Mouse (Mus musculus) adrenal gland, postnatal 36 days (tissue): ENCODE measurements around the gene Yeats2. TPM values are rescaled to one million over a fixed set of nuclear protein-coding genes. Genes with fewer than 3 reads are reported as not detected.

Experiments used
- DNase-seq, 2 experiments: peaks; one replicate each; pipeline ENCODE4 v3.0.0; 2021; ENCODE audit warnings: mixed read lengths in 1 of 2
- total RNA-seq, 2 experiments: library from RNA; stranded (reverse); gene quantifications; 2 replicates each; pipeline ENCODE4 v1.2.3; 2021

Gene Yeats2
- total RNA-seq, 2 experiments from 2014 or later = 30.5 to 34.6 TPM

DNA sequence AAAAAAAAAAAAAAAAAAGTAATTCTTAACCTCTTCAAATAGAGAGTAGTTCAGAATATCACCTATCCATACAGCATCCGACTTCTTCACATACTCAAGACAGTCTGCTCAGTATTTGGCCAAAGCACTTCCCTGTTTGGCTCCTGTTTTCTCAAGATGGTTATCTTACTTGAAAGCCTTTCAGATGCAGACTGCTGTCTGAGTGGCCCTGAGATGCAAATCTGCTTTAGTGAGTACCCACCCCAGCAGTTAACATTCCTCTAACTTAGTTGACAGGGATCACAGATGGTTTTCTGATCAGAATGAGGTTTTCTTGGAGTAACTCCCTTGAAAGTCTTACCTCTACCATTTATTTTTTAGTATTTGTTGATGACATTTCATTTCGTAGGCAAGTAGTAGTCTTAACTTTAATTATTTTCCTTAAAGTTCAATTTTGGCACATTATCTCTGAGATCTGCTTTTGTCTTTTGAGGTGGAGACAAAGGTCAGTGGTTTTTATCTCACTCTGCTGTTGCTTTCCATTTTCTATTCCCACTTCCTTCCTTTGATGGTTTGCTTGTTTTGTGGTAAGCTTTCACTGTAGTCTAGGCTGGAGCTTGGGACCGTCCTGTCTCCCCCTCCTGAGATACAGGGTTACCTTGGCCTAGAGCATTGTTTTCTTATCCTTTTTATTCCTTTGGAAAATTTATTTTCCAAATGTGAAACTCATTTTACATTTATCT lies 50.5 kb downstream of the Yeats2 start:
- no peak for DNase-seq

- DNase-seq = no peak
Observed at GRCm38 (mm10) chr16:20192043-20192442, 51.2 kb downstream of the Yeats2 start.

DNA sequence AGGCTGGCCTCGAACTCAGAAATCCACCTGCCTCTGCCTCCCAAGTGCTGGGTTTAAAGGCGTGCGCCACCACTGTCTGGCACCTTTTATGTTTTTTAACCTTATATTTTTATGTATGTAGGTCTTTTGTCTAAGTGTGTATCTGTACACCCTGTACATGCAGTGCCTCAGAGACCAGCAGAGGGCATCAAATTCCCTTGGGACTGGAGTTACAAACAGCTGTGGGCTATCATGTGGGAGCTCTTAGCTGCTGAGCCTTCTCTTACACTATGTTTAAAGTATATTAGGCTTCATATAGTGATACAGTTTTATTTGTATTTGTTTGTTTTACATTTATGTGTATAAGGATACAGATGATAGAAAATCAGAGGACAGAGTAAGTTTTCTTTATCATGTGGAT lies 54.7 kb downstream of the Yeats2 start:
- DNase-seq = peak in 1 of 2 experiments; percentile 45

DNA sequence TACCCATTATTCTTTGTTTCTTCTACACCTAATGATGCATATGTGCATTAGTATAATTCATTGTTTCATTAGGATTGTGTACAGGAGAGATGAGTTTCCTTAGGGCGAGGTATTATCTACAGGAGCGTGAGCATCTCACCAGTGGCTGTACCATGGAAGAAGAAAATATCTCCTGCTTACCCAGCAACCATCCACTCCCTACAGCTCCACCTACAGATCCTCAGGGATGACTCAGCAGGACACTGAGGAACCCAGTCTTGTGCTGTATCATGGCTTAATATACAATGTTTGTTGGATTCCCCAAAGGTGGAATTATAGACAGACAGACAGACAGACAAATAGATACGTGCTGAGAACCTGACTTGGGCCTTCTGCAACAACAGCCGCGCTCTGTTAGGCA lies 56.1 kb downstream of the Yeats2 start:
- DNase-seq = no peak

DNA sequence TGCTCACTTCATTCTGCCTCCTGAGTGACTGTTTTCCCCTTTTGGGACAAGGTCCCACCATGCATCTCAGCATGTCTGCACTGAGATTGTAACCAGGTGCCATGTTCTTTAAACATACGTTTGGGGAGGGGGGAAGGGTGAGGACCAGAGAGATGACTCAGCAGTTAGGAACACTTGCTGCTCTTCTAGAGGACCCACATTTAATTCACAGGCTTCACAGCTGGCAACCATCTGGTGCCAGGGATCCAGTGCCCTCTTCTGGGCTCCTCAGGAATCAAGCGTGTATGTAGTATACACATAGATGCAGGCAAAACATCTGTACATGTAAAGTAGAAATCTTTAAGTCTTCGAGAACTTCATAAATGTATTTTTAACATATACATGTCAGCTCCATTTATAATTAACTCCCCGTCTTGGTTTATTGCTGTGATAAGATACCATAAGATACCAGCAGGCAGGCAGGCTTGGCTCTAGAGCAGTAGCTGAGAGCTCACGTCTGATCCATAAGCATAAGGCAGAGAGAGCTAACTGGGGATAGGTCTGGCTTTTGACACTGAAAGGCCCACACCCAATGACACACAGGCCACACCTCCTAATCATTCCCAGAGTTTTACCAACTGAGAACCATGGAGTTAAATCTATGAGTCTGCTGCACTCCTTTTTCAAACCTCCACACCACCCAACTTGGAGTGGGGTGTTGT lies 58.8 kb downstream of the Yeats2 start:
- no peak for DNase-seq

GRCm38 (mm10) chr16:20213591-20214226 lies 72.8 kb downstream of the Yeats2 start:
- DNase-seq = peak; percentile 61 to 64

DNA sequence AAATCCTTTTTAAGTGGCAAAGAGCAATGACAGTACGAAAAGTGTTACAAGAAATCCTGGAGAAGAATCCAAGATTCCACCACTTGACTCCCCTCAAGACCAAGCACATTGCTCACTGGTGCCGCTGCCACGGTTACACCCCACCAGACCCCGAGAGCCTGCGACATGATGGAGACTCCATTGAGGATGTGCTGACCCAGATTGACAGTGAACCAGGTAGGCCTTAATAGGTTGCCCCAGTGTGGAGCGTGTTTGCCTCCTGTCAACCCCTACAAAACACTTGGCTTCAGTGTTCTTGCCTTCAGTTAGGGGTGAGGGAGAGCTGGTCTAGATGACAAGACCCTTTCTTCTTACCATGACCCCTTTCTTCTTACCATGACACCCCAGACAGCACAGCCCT lies 81.9 kb downstream of the Yeats2 start:
- no peak for DNase-seq

- no peak for DNase-seq
Observed at GRCm38 (mm10) chr16:20226676-20227075, 85.8 kb downstream of the Yeats2 start.

- no peak for DNase-seq
Observed at GRCm38 (mm10) chr16:20227504-20227903, 86.6 kb downstream of the Yeats2 start.

DNA sequence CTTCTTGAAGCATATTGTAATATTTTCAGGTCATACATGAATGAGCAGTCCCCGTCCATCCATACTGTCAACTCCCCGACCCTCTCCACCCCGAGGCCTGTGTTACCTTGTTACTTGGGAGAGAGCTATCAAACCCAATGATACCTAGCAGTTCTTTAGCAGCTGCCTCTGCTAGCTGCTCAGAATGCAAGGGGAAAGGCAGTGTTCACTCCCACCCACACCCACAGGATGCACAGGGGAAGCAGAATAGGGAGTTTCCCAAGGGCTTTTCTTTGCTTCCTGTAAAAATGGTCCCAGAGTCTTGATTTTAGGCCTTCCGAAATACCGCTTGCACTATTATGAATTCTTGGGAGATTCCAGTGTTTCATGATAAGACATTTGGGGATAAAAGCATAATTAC lies 87.3 kb downstream of the Yeats2 start:
- DNase-seq = no peak

DNA sequence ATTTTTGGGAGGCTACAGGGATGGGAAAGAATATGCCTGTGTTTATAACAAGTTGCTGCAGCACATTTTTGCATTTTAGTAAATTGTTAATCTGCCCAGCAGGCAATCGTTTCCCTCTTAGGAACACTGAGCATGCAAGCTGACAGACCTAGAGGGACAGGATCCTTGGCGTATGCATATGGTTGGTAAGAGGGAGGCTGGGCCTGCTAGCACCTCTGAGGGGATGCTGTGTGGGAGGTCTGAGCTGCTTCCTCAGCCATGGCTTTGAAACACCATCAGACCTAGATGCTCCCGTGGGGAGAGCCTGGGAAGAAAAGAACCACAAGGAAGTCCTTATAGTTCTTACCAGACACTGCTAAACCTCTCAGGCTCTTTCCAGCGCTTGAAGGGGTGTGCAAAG lies 93.5 kb downstream of the Yeats2 start:
- DNase-seq = no peak

GRCm38 (mm10) chr16:20237426-20237825 lies 96.6 kb downstream of the Yeats2 start:
- DNase-seq = peak; percentile 50 to 75

GRCm38 (mm10) chr16:20238646-20239045 lies 97.8 kb downstream of the Yeats2 start:
- no peak for DNase-seq

DNA sequence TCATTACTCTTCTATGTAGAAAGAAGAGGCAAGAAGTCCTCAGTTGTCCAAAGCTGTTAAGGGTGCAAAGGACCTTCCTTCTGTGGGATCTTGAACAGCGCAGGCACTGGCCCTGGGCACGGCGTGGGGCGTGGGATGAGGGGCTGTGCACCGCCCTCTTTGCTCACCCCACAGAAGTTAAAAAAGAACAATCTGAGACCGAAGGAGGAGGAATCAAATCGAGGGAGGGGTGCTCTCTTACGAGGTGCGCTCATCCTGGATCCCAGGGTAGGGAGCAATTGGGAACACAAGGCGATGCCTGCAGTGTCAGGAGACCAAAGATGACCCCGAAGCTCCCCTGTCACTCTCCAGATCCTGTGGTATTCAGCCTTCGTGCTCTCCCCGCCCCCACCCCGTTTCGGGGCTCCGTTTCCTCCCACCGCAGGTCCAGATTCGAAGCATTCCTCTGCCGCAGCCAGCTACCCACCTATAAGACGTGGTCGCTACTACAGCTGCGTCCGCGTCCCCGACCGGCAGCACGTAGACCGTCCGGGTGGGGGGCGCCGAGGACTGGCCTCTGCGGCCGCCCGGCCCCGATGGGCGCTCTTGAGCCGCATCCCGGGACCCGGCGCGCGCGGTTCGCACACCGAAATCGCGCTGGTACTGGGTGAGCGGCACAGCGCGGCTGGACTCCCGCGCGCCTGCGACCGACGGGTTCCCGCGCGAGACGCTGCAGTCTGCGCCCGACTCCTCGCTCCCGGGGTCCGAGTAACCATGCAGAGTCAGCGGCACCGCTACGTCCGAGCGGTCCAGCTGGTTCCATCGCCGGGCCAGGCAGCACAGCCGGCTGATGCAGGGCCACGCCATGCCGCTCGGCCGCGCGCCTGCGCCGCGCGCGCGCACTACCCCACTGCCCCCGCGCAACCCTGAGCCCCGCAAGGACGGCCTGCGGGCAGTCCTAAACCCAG lies 99.9 kb downstream of the Yeats2 start, which contains the start of gene Map6d1:
Gene Map6d1, minus strand, starts transcription at position 891 of the 947 bp plus-strand sequence.
- DNase-seq = peak; percentile 72 to 74

GRCm38 (mm10) chr16:20247103-20247502 lies 106.2 kb downstream of the Yeats2 start:
- DNase-seq = no peak

- no peak for DNase-seq
Observed at GRCm38 (mm10) chr16:20248442-20249174, 107.7 kb downstream of the Yeats2 start.

DNA sequence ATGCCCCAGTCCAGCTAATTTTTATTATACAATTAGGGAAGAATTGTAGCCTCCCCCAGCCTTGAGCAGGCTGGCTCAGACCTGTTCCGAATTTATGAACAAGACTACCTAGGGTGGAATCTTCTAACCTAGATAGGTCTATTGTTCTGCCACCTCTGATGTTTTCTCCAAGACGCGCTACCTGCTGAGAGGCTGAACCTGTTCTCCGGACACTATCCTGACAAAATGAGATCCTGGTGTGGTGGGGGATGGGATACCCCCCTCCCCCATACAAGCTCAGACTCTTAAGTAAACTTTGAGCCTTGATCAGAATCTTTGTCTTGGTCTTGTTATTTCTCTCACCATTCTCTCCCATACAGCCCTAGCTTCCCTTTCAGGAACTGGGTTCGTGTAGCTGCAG lies 117.1 kb downstream of the Yeats2 start:
- DNase-seq = no peak

DNA sequence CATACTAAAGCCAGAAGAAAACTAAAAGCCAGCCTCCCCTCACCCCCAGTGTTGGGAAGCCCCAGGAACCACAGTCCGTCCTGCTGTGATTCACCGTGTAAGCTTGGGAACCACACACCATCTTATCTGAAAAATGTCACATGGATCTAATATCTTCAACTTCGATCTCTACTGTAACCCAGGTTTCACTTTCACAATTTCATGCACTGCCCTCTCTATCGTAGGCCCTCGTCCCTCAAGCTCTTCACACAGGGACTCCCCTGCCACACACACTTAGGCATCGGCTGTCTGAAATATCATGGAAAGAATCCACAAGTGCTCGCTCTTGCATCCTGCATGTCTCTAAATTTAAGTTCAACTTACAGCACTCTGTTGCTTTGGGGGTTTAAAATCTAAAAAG lies 124.2 kb downstream of the Yeats2 start:
- DNase-seq = no peak

- DNase-seq = no peak
Observed at GRCm38 (mm10) chr16:20271339-20271738, 130.5 kb downstream of the Yeats2 start.

GRCm38 (mm10) chr16:20272994-20273393 lies 132.1 kb downstream of the Yeats2 start:
- no peak for DNase-seq

DNA sequence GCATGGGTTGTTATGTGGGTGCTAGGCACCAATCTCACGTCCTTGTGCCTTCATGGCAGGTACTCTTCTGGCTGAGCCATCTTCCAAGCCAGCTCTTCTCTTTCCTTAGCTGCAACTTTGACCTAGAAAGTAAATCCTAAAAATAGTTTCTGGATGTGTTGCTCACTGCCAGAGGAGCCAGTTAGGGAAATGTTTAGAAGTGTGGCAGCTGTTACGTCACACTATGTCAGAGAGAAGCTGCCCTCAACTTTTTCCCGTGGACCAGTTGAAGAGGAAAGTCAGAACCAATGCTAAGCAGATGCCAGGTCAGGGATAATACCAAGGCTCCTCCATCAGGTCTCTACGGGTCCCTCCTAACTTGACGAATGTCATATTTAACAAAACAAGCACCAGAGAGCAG lies 138.5 kb downstream of the Yeats2 start:
- no peak for DNase-seq
